Mouse (Mus musculus) gastrocnemius, postnatal 14 days (tissue): ENCODE data around the gene Fzd1. TPM values are rescaled to one million over a fixed set of nuclear protein-coding genes. Genes with fewer than 3 reads are reported as not detected.
A peak's percentile ranks its signal among the peaks of the same experiment; 100 is the strongest.

Source experiments
- DNase-seq: peaks from one replicate; pipeline ENCODE4 v3.0.0; 2021; ENCODE audit warnings: mixed read lengths
- intact Hi-C: fragments of 180-260 bp; cut with DNase I; formaldehyde crosslinking; loops from one replicate; pipeline ENCODE4 v1.15.1; 2025; ENCODE audit warnings: low total_unique reads
- long read RNA-seq, 2 experiments: library from polyadenylated mRNA; stranded (forward); transcript quantifications; one replicate each; pipeline ENCODE4 v2.0.0; 2021
- total RNA-seq, 2 experiments: library from RNA; stranded (reverse); gene quantifications; 2 replicates each; pipeline ENCODE4 v1.2.3; 2021

Gene Fzd1
- total RNA-seq = 1 to 10 TPM; 8.0 to 9.4 TPM
- long read RNA-seq, experiment 1, full-length matches to known transcripts = 7 of 7 reads
- long read RNA-seq, experiment 1, partial matches to known transcripts = 0 of 7 reads
- long read RNA-seq, experiment 1, other reads (novel, unspliced or antisense) = 0 of 7 reads
- long read RNA-seq, experiment 2, full-length matches to known transcripts = 11 of 12 reads
- long read RNA-seq, experiment 2, partial matches to known transcripts = 0 of 12 reads
- long read RNA-seq, experiment 2, other reads (novel, unspliced or antisense) = 1 of 12 reads

DNA sequence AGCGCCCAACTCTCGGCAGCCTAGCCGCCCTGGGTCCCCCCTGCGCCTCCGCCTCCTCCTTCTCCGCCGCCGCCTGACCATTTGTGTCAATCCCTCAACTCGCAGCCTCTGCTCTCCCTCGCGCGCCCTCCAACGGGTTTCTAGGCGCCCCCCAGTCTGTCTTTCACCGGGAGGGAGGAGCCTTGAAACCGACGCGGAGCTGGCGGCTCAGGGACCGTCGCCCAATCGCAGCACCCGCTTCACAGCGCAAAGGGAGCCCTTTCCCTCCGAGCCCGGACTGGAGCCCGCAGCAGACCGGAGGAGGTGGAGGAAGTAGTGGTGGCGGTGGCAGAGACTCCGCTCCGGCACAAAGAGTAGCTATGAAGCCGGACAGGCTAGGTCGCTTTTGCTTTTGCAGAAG, at the start of gene Fzd1:
Gene Fzd1 (minus strand): TSS at position 134 of the 400 bp plus-strand sequence.
- intact Hi-C loops = no loop called here
- DNase-seq = peak; percentile 94

DNA sequence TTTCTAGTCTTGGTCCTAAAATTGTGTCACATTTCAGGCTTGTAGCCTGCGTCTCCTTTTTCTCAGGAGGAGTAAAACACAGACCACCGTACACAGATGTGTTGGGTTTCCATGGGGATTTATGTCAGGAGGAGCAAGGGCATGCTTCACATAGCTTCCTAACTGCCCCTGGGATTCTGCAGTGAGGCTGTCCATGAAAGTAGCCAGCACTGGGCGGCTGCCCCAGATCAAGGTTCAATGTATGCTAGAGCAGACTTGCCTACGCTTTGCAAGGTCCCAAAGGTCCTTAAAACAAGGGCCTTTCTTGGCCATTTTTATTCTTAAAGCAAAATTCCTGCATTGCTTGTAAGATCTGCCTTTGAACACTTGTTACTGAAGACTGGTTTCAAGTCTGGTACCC, 47.4 kb upstream of the Fzd1 start:
- DNase-seq = no peak
- intact Hi-C loops = no loop called here

DNA sequence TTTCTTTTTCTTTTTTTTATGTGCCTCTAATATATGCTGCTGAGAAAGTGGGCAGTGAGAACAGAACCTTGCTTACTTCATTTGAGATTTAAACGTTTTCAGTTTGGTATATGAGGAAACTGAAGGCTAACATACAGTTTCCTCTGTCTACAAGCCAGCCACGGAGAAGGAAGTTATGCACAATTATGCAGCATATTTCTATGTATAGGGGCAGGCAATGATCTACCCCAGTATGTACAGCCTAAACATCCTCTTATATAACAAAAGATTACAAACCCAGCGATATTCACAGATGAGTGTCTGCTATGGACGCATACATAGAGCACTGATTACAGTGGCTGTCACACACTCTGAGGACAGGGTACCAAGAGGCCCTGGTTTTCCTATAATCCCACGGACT, 45.9 kb upstream of the Fzd1 start:
- intact Hi-C loops = no loop called here
- no peak for DNase-seq

DNA sequence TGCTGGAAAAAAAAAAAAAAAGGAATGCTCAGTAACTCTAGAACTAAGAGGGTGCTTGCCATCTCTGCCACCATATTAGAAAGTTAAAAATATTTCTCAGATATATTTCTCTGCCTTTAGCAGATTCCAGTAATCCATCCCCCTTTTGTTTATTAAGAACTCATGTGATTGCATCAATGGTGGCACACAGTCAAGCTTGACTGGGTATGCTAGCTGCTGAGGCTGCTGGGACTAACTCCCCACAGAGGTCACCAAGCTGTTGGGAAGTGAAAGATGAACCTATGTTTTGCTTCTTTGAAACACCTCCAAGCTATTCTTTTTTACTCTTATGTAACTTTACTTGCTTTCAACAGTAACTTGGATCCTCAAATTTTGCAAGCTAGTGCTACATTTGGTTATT, 44.1 kb upstream of the Fzd1 start:
- DNase-seq = no peak
- intact Hi-C loops = no loop called here

DNA sequence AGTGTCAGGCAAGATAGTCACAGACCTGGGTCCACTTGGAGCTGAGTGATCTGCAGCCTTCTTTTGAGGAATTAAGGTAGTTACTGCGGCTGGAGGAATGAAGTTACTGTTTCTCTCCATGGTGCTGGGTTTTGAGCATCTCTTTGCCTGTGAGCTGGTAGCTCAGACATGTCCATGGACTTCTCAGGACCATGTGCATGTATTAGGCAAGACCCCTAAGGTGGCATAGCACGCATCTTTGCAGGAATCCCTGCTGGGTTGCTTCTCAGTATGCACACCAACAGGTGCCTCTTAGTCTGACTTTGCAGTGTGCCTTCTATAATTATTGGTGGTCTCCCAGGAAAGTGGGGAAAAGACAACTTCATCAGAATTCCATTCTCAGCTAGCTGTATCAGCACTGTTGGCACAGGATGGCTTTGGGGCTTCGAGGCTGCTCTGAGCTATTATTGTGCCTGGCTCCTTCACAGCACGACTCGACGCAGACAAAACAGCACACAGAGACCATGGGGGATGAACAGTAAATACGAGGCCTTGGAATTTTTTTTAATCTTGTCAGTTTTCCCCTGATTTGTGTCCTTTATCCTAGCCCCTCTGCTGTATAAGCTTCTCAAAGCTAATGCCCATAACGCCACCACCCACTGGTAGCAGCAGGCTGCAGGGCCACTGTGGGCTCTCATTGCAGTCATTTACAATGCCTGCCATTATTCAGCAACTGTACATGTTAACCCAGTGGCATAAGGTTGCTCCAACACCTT, 43.4 kb upstream of the Fzd1 start:
- DNase-seq = no peak
- intact Hi-C loops = no loop called here

DNA sequence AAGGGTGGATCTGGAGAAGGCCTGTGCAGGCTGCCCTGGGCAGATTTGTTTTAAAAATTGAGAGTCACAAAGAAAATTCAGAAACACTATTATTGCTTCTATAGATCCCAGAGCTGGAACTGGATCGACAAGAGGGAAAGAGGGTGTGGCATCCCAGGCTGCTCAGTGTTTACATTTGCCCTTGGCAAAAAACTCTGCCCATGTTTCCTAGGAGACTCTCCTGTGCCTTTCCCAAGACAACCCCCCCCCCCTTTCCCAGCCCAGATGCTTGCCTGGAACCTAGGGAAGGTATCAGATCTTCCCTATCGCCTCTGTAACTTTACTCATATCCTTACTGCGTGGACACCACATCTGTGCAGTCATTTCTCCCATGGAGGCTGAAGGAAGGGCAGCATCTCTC, 33.4 kb upstream of the Fzd1 start:
- intact Hi-C loops = no loop called here
- no peak for DNase-seq

DNA sequence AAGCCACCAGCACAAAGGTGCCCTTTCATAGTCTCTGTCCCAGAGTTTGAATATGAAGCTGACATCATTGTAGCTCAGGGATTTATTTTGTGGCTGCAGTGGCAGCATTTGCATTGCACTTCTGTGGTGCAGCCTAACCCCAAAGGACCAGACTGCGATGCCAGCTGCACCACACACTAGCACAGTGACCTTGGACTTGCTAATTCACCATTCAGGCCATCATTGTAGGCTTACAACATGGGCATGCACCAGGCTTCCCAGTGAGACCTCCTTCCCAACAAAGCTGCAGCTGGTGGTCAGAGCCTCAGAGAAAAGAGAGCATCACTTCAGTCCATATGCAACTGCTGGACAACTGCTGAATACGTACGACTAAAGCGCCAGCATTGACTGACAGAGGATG, 32.4 kb upstream of the Fzd1 start:
- DNase-seq = no peak
- intact Hi-C loops = no loop called here

DNA sequence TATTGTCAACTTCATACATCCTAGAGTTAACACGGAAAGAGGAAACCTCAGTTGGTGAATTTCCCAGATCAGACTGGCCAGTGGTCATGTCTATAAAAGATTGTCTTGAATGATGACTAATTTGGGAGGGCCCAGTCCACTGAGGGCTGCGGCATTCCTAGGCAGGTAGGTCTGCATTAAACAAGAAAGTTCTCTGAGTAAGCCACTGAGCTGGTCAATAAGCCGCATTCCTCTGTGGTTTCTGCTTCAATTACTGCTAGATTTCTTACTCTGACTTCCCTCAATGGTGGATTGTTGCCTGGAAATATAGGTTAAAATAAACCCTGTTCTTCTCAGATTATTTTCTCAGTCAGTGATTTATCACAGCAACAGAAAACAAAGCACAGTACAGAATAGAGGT, 30.6 kb upstream of the Fzd1 start:
- DNase-seq = no peak
- intact Hi-C loops = no loop called here

DNA sequence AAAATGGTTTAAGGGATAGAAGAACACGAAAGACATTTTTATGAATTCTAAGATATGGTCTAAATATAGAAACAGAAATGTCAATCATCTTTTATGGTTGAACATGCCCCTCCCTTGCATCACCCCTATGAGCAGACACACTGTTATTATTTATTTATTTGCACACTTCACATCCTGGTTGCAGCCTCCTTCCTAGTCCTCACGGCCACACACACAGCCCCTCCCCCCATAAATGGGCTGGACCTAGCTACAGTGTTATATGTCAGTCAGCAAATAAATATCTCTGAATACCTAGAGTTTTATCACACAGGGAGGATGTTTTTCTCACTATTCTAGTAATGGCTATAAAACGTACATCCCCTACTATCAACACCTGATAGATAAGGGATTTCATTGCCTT, 29.0 kb upstream of the Fzd1 start:
- DNase-seq = no peak
- intact Hi-C loops = no loop called here

DNA sequence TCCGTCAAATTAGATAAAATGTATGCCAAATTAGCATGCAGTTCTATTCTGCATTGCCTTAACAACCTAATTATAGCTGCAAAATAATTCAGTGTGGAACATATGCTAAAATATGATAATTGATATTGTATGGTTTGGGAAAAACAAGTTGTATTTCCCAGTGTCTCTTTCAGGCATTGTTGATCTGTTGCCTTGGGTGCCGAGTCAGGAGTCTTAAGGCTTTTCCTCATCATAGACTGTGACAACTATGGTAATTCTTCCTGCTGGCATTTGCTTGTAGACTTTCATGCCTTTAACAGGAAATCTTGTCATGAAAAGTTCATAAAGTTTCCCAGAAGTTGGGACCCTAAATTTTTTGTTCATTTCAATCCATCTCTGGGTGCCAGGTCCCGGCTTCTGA, 20.4 kb upstream of the Fzd1 start:
- intact Hi-C loops = no loop called here
- no peak for DNase-seq

DNA sequence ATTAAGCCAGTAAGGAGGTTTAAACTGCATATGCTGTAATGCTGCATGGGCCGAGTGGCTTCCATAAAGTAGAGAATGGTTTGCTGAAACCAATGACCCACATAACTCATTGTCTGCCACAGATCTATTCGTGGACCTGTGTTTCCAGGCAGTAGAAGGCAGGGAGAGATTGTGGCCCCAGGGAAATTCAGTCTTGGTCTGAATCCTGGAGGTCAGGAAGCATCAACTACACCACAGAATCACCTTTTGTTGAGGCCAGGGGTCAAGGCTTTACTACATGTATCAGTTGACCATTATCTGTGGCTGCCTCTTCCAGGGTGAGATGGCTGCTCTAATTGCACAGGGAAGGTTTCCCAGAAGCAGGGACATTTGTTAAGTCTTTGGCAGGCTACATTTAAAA, 18.7 kb upstream of the Fzd1 start:
- intact Hi-C loops = no loop called here
- no peak for DNase-seq

DNA sequence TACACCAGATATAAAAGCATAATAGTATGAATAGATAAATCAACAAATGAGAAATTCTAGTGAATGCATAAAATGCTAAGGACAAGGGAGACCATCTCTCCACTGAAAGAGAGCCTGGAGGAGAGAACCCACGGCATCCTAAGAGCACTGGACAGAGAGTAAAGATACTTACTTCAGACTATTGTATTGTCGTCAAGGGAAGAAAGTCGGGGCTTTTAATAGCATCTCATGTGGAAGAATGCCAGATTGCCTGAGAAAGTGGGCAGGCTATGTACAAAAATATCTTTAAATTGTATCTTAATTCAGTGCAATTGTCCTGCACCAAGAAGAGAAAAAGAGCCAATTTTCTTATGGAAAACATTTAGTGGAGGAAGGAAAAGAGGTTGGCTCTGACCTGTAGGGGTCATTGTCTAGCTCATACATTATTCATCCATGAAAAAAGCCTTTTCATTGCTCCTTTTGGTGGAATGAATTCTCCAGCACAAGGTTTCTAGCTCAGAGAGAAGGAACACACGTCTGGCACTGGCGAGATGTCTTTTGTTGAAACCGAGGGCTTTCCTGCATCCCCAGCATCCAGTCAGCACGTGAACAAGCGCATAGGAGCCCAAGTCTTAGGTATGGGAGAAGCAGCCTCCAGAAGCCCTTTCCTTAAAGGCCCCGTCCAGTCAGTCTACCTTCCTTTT, 15.4 kb upstream of the Fzd1 start:
- DNase-seq = no peak
- intact Hi-C loops = no loop called here

DNA sequence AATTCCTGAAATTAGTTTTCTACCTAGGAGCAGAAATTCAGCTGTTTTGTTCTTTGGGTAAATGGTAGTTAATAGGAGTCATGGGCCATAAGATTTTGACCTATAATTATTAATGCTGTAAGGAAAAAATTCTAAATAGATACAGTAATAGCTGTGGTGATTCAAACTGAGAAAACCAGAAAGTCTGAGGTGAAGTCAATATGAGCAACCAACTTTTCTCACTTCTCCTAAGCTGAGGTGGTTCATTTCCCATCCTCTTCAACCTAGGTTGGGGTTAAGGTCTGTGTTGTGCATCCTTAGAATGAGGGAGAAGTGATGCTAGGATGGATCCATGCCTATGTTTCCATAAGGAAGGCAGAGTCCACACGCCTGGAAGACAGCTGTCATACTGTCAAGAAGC, 12.8 kb upstream of the Fzd1 start:
- DNase-seq = no peak
- intact Hi-C loops = no loop called here

DNA sequence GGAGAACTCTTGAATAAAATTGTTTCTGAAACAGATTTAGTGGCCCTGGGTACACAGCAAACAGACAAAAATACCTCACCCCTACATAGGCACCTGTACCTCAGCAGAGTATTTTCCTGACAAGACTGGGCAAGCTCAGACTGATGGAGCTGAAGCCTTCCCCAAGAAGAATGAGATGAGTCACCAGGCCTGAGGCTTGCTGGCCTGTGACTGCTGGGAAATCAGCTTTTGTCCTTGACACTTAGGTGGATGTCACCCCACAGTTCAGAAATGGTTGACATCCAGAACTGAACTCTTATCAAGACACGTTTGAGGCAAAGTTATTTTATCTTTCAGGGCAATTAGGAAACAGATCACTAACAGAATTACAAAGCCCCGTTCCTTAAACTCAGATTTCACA, 10.1 kb upstream of the Fzd1 start:
- intact Hi-C loops = no loop called here
- no peak for DNase-seq

DNA sequence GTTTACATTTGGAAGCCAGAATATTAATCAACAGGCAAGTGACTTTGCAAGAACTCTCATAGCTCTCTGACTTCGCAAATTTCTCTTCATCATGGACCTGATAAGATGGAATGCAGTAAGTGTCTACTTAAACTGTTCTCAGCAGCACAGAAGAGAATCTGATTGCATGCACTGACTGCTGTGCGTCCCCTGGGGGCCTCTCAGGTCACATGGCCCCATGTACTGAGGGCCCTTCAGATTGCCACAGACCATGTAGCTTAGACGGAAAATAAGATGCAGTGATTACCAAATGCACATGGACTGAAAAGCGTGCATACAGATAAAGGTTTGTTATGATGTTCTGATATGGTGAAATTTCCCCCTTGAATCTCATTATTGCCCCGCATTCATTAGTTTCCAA, 8.9 kb upstream of the Fzd1 start:
- no peak for DNase-seq
- intact Hi-C loops = no loop called here

DNA sequence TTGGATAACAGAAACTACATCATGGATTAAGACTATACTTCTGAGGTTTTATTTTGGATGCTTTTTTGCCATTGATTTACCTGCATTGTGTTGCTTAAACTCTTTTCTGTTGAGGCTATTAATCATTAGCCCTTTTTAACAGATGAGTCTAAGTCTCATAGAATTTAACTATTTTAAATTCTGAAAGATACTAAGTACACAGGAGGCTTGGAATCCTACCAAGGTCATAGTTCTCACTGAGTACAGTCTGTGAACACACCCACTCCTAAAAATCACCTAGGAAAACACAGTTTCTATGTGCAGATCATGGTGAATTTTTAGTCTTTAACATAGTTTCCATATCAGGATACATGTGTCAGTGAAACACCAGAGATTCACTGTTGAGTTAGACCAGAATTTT, 4.1 kb upstream of the Fzd1 start:
- no peak for DNase-seq
- intact Hi-C loops = no loop called here

DNA sequence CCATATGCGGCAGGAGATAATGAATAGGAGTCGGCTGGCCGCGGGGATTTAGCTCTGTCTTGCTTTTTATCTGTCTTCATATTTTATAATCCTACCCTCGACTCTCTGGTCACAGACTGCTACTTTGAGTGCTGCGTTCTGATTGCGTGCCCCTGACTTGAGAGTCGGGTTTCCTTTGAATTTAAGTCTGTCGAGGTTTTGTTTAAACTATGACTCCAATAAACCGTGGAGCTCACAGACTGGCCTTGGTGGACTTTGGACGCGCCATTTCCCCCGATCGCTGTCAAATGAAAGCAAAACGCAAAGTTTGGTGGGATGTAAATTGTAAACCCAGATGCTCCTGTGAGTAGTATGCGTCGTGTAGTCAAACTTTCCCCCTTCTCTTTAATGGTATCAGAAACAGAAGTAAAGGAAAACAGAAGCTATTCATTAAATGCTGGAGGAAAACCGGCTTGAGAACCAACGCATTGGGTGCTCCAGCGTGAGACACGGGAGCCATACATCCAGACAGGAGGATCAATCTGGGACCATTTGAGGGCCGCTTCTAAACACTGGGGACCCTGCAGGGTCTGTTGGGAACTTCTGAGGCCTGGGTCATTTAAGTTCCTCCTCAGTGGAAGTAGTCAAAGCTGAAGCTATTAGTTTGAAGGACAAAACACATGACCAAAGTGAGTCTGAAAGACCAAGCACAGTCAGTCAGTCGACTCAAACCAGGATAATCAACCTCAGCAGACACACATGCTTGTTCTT, 671 bp upstream of the Fzd1 start:
- no peak for DNase-seq
- intact Hi-C loops = no loop called here

DNA sequence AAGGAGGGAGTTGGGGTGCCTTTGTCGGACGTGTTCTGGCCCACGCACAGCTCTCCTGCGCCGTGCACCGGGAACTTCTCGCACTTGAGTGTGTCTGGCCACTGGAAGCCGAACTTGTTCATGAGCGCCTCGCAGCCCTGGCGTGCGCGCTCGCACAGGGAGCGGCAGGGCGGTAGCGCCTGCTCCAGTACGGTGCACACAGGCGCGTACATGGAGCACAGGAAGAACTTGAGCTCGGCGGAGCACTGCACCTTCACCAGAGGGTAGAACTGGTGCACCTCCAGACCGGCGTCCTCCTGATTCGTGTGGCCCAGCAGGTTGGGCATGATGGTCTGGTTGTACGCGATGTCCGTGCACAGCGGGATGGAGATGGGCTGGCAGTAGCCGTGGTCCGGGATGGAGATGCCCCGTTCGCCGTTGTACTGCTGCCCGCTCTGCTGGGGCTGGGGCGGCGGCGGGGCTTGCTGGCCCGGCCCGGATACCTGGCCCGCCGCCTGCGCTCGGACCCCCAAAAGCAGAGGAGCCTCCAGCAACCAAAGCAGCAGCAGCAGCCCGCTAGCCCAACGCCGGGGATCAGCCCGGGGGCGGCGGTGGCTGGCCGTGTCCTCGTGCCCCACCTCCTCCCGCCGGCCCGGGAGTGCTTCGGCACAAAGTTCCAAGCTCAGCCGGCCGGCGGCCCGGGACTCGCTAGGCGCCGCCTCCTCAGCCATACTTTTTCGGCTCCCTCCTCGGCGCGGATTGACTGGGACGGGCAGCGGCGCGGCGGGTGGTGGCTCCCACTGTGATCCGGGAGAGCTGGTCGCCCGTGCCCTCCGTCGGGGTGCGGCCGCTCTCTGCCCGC, 744 bp downstream of the Fzd1 start:
- peak; percentile 78 for DNase-seq
- intact Hi-C loops = no loop called here

DNA sequence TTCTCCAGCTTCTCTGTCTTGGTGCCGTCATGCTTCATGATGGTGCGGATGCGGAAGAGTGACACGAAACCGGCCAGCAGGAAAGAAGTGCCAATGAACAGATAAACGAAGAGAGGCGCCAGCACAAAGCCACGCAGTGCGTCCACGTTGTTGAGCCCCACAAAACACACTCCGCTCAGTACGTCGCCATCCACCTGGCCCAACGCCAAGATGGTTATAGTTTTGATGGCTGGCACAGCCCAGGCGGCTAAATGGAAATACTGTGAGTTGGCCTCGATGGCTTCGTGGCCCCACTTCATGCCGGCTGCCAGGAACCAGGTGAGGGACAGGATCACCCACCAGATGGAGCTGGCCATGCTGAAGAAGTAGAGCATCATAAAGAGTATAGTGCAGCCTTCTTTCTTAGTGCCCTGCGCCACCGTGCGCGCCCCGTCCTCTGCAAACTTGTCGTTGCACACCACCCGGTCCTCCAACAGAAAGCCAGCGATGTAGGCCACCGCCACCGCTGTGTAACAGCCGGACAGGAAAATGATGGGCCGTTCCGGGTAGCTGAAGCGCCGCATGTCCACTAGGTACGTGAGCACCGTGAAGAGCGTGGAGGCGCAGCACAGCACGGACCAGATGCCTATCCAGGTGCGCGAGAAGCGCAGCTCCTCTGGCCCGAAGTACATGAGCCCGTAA, 1.7 kb downstream of the Fzd1 start:
- peak; percentile 19 for DNase-seq
- intact Hi-C loops = no loop called here
